Mouse (Mus musculus): ENCODE data around the gene Bok. TPM values are rescaled to one million over a fixed set of nuclear protein-coding genes. Genes with fewer than 3 reads are reported as not detected.

The Bok gene
- total RNA-seq, 2 experiments from 2014 or later: 19.1 to 20.5 TPM

DNA sequence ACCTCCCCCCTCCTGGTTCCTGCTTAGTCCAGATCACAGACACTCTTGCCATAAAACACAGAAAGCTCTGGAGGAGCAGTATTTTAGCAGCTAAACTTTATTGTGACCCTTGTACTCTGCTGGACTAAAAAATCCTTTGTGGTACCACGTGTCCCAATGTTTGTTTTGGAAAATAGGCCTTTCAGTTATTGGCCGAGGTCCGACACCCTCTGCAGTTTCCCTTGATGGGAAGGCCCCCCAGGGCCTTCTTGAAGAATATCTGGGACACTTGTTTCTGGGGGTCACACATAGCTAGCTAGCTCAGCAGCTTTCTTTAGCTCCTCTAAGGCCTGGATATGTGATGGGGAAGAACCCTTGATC, 1.5 kb downstream of the Bok start:
- no peak for DNase-seq (ENCODE audit: low spot score in 2 of 2)
- intact Hi-C loops (cut with DNase I): no loop called here

DNA sequence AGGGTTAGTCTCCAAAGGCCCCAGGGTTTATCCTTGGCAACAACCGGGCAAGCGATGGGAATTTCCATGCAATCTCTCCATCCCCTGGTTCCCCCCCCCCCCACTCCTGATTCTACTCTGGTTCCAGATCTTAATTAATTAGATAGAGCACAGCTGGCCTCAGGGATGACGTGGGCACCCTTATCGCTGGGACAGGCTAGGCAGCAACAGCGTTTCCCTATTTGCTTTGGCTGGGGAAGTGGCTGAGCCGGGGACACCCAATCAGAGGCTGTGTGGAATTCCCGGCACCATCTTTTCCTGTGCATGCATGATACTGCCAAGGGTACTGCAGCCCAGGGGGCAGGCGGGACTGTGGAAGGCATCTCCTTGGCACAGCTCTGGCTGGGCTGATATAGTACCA, 2.7 kb downstream of the Bok start:
- intact Hi-C loops (cut with DNase I): no loop called here

DNA sequence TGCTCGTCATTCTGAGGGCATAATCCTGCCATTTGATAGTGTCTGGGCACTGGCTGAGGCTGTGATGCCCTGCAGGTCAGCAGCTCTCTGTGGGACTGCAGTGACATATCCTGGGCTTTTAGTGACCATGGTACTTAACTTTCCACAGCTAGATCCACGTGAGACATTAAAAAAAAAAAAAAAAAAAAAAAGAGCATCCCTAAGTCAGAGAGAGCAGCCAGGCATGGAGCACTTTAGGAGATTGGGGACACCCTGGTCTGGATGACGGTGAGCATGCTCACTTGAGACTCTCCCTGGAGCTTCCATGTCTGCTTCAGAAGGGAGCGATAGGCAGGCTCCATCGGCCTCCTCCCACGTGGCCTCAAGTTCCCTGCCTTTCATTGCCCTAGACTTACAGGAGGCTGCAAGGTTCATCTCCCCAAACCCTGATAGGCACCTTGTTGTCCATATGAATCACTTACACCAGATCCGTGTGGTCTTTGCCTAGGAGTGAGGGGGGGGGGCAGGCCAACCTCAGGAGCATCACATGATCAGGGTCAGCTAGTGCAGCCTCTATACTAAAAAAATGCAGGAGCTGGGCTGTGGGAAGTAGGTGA, 4.5 kb downstream of the Bok start:
- intact Hi-C loops (cut with DNase I): no loop called here
- no peak for DNase-seq (ENCODE audit: low spot score in 2 of 2)

More for the DNA sequence above, 2.7 kb downstream of the Bok start:
- no peak for DNase-seq (ENCODE audit: low spot score in 2 of 2)

DNA sequence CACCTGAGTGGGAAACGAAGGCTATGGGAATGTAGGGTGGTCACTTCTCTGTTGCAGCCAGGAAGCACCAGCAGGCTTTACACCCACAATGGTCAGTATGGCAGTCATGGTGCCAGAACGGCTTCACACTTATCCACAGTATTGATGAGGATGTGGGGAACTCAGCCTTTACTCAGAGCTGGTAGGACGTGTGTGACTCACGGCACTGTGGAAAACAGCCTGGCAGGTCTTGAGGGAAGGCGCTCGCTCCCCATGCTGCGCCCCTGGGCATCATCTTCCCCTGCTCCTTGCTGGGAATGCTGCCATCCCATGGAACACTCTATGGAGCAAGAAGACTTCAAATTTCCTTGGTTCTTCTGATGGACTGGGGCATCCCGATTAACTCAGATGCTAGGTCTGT, 5.6 kb downstream of the Bok start:
- DNase-seq (ENCODE audit: low spot score in 2 of 2): no peak
- intact Hi-C loops (cut with DNase I): no loop called here

DNA sequence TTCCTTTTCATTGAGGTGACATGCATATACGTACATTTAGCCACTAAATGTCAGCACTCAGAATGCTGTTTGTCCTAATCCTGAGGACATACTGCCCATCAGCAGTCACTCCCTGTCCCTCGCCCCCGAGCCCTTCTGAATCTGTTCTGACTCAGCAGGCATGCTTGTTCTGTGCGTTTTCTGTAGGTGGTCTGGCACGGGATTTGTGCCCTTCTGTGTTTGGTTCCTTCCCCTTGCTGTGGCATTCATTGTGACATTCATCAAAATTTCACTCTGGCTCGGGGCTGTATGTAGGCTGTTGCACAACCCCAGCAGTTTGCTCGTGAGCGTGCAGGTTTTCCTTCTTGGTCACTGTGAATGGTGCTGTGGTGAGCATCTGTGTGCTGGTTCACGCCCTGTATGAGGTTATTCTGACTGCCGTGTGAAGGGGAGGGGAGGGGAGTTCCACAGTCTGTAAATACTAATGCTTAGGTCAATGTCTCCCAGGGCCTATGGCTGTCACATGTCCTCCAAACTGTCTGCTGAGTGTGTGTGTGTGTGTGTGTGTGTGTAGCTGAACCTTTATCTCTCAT, 6.4 kb downstream of the Bok start:
- peak in 1 of 2 experiments; percentile 54 for DNase-seq (ENCODE audit: low spot score in 2 of 2)
- intact Hi-C loops (cut with DNase I): no loop called here

DNA sequence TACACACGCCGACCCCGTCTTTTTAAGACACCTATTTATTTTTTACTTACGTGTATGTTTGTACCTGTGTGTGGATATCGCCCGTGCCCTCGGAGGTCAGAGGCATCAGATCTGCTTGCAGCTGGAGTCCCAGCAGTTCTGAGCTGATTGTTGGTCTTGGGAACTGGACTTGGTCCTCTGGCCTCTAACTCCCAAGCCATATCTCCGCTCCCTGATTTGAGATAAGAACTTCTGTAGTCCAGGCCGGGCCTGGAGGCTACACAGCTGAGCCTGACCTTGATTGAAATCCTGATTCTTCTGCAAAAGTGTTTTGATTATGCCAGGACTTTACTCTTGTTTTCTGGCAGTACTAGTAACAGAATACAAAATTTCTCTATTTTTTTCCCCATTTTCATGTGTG, 7.3 kb downstream of the Bok start:
- intact Hi-C loops (cut with DNase I): no loop called here
- DNase-seq (ENCODE audit: low spot score in 2 of 2): no peak

DNA sequence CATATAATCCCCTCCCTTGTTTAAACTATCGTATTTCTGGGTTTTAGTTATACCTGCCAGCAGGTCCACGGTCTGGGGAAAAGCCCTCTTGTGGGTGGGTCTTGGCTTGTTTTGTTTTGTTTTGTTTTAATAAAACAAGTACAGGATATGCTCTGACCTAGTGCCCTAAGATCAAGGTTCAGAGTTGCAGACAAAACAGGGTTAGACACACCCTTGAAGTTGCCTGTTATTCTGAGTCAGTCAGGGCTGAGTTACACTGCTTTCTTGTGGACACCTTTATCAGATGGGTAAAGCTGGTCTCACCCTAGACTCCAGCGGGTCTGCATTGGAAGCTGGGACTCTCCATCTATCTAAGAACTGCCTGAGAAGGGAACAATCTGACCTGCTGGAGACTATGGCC, 8.0 kb downstream of the Bok start:
- intact Hi-C loops (cut with DNase I): no loop called here
- no peak for DNase-seq (ENCODE audit: low spot score in 2 of 2)

DNA sequence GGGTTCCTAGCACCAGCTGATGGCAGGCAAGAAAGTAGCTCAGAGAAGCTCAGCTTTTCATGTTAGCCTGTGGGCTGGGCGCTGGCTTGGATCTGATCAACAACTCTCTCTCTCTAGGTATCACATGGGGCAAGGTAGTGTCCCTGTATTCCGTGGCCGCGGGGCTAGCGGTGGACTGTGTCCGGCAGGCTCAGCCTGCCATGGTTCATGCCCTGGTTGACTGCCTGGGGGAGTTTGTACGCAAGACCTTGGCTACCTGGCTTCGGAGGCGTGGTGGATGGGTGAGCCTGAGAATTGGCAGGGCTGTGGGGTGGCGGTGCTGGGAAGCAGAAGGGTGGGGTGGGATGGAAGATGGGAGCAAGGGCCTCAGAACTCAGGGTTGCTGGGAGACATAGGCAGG, 8.5 kb downstream of the Bok start:
- intact Hi-C loops (cut with DNase I): no loop called here
- no peak for DNase-seq (ENCODE audit: low spot score in 2 of 2)

DNA sequence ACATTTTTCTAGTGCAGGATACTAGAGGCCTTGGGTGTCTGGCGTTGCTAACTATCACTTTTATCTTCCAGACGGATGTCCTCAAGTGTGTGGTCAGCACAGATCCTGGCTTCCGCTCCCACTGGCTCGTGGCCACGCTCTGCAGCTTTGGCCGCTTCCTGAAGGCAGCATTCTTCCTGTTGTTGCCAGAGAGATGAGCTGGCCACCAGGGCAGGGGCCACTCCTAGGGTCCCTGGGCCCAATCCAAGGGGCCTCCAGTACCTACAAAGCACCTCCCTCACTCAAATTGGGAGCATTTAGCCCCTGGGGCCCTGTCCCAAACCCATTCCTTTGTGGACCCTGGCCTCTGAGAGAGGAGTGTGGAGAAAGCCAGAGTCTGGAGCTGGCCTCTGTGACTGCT, 9.5 kb downstream of the Bok start:
- no peak for DNase-seq (ENCODE audit: low spot score in 2 of 2)

DNA sequence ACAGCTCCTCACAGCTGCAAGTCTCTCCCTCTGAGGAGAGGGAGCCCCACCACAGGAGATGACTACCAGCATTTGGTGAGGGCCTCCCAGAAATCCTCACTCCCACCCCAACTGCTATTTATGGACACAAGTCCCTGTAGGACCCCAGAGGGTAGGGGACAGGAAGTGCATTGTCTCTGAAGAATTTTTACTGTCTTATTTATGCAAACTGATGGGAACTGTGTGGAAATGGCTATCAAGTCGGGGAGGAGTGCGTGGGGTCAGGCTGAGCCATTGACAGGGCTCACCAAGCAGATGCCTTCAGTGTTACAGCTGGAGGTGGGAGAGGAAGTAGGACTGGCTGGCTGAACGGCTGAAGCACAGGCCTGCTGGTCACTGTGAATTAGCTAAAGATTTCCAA, 11.9 kb downstream of the Bok start:
- intact Hi-C loops (cut with DNase I): no loop called here

More for the DNA sequence above, 9.5 kb downstream of the Bok start:
- intact Hi-C loops (cut with DNase I): no loop called here

DNA sequence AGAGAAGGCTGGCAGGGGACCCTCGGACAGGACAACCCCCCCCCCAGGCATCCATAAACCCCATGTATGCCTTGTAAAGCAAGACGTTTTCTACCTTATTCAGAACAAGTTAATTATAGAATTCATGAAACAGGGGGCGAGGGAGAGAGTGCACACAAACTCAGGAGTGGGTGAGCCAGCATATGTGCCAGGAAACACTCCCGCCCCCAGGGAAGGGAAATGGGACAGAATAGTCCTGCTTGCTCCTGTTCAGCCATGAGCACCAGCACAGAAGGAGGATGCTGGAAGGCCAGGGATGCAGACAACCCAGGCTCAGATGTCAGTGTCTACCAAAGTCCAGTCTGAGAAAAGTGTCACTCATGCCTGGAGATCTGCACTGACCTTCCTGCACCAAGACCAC, 13.7 kb downstream of the Bok start:
- DNase-seq (ENCODE audit: low spot score in 2 of 2): peak; percentile 68 to 77

More for the DNA sequence above, 11.9 kb downstream of the Bok start:
- DNase-seq (ENCODE audit: low spot score in 2 of 2): no peak

DNA sequence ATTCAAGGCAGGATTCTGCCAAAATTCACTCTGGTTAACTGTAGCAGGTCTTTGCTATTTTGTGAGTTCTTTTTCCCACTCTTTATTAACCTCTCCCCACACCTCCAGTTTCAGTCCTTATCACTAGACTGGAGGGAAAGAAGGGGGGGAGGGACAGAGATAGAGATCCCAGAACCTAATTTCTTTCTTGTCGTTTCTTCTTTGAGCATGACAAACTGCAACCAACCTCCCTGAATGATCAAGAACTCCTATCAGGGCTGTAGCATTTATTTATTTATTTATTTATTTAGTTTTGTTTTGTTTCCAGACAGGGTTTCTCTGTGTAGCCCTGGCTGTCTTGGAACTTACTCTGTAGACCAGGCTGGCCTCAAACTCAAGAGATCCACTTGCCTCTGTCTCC, 16.6 kb downstream of the Bok start:
- intact Hi-C loops (cut with DNase I): no loop called here
- DNase-seq (ENCODE audit: low spot score in 2 of 2): no peak

More for the DNA sequence above, 13.7 kb downstream of the Bok start:
- intact Hi-C loops (cut with DNase I): no loop called here

DNA sequence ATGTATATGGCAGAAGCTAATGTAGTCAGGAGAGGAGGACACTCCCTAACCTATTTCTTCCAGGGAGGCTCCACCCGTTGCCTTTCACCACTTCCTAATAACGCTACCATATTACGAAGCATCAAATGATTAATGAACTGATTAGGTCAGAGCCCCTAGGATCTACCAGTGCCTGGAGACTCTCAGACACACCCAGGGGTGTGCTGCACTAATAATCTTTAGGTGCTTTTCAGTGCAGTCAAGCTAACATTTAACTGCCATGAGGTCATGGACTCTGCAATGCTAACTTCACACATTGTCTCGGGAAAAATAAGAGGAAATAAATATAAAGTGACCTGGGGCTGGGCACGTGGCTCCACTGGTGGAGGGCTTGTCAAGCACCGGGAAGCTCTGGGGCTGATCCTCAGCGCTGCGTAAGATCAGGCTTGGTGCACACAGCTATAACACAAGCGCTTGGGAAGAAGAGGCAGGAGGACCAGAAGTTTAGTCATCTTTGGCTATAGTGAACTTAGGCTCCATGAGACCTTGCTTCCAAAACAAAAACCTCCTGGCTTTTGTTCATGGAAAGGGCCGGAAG, 18.1 kb downstream of the Bok start:
- DNase-seq (ENCODE audit: low spot score in 2 of 2): no peak
- intact Hi-C loops (cut with DNase I): no loop called here

DNA sequence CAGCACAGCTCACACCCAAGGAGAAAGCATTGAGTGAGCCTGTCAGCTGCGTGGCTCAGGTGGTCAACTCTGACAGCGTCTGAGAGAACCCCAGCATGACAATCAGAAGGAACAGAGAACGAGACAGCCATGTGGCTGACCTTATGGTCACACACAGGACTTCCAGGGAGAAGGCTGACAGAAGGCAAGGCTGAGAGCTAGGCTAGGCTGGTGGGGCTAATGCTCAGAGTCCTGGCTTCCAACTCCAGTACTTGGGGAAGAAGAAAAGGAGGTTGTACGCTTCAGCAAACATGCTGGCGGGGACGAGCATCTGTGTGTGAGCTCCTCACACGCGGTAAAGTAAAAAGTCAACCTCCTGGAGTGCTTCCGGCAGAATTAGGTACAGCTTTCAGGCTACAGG, 18.9 kb downstream of the Bok start:
- intact Hi-C loops (cut with DNase I): no loop called here
- DNase-seq (ENCODE audit: low spot score in 2 of 2): no peak

DNA sequence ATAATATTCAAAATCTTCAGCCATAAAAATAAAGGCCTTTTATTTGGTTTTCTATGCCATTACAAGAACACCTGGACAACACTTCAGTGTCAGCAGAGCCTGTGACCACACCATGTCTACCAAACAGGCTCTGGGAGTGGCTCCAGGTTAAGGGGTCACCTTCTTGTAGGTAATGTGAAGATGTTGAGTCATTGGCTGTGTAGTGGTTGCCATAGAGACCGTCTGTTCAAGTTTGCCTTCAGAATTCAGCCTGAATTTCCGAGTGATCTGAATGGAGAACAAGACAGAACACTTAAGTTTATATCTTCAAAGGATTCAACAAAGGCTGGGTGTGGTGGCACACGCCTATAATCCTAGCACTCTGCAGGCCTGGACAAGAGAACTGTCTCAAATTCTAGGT, 19.9 kb downstream of the Bok start:
- intact Hi-C loops (cut with DNase I): no loop called here

DNA sequence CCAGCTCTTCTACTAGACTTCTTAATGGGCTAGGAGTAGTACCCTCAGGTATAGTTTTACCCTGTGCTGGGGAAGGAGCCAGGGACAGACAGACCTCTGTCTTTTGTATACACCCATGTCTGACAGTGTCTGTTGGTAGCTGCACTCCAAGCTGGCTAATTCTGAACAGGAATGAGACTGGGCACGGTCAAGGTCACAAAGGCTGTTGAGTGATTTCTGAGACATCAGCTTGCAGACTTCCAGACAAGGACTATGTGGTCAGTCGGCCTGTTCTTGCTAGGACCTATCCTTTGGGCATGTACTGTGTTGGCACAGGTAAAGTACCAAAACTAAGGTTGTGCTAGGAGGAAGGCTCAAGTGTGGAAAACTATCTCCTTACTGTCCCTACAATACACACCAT, 30.7 kb downstream of the Bok start:
- DNase-seq (ENCODE audit: low spot score in 2 of 2): no peak
- intact Hi-C loops (cut with DNase I): no loop called here

More for the DNA sequence above, 19.9 kb downstream of the Bok start:
- no peak for DNase-seq (ENCODE audit: low spot score in 2 of 2)

DNA sequence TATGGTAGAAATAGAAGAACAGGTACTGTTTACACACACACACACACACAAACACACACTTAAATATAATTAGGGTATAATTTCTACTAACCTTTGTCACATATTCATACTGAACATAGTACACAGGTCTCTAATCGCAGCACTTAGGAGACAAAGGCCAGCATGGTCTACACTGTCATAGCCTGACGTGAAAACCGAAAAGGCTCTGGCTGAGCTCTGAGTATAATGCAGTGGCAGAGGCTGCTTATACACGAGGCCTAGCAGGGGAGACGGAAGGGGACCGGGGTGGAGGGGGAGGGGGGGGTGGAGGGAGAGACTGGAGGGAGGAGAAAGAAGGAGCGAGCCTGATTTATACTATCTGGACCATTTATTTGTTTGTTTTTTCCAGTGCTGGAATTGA, 36.1 kb downstream of the Bok start:
- intact Hi-C loops (cut with DNase I): loop anchor here (10.0 kb wide), 1 partner anchor 207 kb away; the partner anchor contains the start of gene Farp2
- DNase-seq (ENCODE audit: low spot score in 2 of 2): no peak

DNA sequence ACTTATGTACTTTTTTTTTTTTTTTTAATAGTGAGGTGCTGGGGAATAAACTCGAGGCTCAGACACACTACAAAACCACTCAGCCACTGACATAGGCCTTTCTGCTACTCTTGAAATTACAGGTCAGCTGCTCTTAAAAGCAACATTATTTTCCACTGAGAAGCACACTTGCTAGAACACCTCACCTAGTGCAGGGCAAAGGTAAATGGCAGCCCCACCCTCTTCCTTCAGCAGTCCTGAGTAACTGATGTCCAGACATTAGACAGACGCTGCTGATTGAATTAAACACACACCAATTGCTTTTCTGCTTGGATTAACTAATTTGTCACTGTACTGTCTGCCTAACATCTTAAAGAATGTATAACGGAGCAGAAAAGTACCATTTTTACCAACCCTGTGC, 39.2 kb downstream of the Bok start:
- DNase-seq (ENCODE audit: low spot score in 2 of 2): no peak
- intact Hi-C loops (cut with DNase I): loop anchor here (10.0 kb wide), 1 partner anchor 210 kb away; the partner anchor contains the start of gene Farp2

DNA sequence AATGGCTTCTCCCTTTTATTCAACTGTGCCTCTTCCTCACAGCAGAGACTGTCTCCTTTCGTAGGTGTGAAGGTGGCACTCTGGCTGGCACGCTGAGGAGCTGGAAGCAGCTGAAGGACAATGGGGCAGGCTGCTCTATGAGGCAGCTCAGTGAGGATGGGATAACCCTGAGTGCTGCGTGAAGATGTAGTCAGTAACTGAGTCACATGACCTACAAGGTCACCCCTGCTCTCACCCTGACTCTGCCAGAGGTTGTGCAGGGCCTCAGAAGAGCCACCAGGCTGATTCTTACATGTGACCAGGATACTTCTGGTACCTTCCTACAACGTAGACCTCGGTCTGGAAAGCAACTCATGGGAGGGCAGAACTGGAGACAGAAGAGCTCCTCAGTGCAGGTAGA, 40.2 kb downstream of the Bok start:
- DNase-seq (ENCODE audit: low spot score in 2 of 2): no peak
- intact Hi-C loops (cut with DNase I): loop anchor here (10.0 kb wide), 1 partner anchor 211 kb away; the partner anchor contains the start of gene Farp2

DNA sequence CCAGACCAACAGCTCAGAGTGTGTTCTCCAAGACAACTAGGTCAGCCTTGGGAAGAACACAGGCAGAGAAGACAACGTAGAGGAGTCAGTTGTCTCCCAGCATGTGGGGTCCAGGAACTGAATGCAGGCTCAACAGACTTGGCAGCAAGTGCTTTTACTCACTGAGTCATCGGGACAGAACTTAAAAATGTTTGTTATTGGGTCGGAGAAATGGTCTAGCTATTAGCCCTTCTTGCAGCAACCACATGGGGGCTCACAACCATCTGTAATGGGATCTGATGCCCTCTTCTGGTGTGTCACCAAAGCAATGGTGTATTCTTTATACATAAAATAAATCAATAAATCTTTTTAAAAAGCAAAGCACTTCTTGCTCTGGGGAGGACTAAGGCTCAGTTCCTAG, 40.7 kb downstream of the Bok start:
- no peak for DNase-seq (ENCODE audit: low spot score in 2 of 2)
- intact Hi-C loops (cut with DNase I): loop anchor here (10.0 kb wide), 1 partner anchor 211 kb away; the partner anchor contains the start of gene Farp2

DNA sequence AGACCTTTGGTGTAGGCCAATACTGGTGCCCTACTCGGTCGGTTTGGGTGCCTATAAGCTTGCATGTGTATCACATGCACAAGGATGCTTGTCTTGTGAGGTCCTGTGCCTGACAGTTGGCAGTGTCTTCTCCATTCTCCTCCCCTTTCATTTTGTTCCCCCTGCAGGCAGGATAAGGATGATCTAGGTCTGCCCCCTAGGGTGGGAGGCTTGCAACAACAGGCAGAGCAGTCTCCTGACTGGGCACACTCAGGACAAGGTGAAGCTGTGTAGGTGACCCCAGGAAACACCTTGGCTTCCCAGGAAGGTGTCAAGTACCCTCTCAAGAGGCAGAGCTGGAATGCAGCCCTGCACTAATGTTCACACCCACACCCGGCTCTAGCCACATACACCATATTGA, 41.5 kb downstream of the Bok start:
- peak; percentile 34 to 44 for DNase-seq (ENCODE audit: low spot score in 2 of 2)
- intact Hi-C loops (cut with DNase I): loop anchor here (10.0 kb wide), 1 partner anchor 212 kb away; the partner anchor contains the start of gene Farp2

Data from left cerebral cortex, postnatal 14 days (tissue).